Mouse (Mus musculus): ENCODE data around the gene Birc3. TPM values are rescaled to one million over a fixed set of nuclear protein-coding genes. Genes with fewer than 3 reads are reported as not detected.
"Not testable (repeated sequence)": the region's sequence is repeated elsewhere in the genome, so short reads cannot be mapped to it uniquely, and the experiment has no call there.

Gene Birc3
- polyA plus RNA-seq, 1 experiment from 2014 or later = 4.7 TPM

DNA sequence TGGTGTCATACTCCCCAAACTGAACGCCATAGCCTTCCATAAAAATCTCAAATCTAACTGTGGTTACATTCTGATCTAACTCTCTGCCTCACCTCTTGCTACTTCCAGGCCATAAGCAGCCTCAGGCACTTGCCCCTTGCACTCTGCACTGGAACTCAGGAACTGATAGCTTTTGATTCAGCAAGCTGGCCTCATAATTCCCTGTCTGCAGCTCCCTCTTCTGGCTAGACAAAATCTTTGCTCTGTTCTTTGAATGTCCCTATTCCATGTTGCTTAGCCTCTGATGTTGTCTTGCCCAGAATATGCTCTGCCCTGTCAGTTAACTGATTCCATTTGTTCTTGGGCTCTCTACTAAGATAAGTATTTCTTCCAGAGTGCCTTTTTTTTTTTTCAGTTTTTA is 17.6 kb downstream of the Birc3 start:
- H3K9me3 ChIP-seq (replicated peaks) = no peaks in the 10 kb centered on the region
- no peaks in the 10 kb centered on the region for H3K4me1 ChIP-seq
- no peak overlapping the region for H3K4me3 ChIP-seq
- H3K27me3 ChIP-seq = no peaks in the 10 kb centered on the region
- H3K9ac ChIP-seq = no peak overlapping the region
- no peak for ATAC-seq (ENCODE audit: low FRiP score)
- no peak overlapping the region for H3K4me2 ChIP-seq (replicated peaks)
- WGBS = 65% methylated on average over 1 of the region's 1 CpGs
- H3K27ac ChIP-seq = no peak overlapping the region
- no peaks in the 10 kb centered on the region for H3K36me3 ChIP-seq

DNA sequence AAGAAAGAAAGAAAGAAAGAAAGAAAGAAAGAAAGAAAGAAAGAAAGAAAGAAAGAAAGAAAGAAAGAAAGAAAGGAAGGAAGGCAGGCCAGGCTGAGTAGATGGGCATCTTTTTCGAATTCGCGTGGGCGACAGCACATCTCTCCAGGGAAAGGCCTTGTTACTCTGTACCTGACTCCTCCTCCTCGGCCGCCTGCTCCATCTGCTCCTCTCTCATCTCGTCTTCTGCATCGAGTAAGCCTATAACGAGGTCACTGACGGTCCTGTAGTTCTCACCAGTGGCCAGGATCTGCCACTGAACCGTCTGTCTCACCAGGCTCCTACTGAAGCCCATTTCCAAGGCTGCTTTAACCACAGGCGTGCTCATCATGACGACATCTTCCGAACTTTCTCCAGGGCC is 18.8 kb downstream of the Birc3 start:
- H3K9ac ChIP-seq; ATAC-seq (ENCODE audit: low FRiP score); H3K4me1 ChIP-seq; H3K27me3 ChIP-seq; H3K9me3 ChIP-seq (replicated peaks); H3K27ac ChIP-seq; H3K4me2 ChIP-seq (replicated peaks); H3K36me3 ChIP-seq; H3K4me3 ChIP-seq: not testable (repeated sequence)
- WGBS = 81% methylated on average over 14 of the region's 14 CpGs

DNA sequence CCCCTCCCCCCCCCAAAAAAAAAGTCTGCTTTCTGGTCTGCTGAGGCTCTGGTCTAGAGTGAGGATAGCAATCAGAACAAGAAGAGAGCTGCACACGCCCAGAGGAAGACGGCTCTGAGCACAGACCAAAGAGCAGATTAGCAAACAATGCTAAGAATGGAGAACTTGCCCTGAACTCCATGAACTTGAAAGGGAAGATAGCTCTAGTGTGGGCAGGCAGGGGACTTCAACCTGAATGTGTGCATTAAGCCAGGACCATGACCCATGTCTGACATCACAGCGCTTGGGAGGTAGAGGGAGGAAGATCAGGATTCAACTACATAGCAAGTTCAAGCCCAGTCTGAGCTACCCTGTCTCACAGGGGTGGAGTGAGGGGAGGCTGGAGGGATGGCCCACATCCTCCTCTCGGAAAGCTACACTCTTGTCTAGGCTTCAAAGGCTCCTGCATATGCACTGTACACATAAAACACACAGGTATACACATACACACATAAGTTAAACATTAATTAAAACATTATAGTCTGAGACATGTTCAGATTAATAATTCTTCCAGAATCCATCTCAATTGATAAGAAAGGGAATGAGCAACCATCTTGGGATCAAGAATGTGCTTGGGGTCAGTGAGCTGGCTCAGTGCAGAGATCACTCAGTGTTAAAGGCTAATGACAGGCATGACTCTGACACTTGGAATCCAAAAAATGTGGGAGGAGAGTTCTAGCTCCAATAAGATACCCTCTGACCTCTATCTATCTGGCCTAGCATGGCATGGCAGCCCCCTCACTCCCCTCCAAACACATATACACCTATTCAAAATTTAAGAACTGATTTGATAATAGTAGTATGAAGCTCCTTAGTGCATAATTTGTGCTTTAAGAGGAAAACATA is 20.4 kb downstream of the Birc3 start:
- no peak for ATAC-seq (ENCODE audit: low FRiP score)
- 91% methylated on average over 4 of the region's 4 CpGs for WGBS
- H3K4me3 ChIP-seq = no peak overlapping the region
- no peaks in the 10 kb centered on the region for H3K9me3 ChIP-seq (replicated peaks)
- no peaks in the 10 kb centered on the region for H3K4me1 ChIP-seq
- no peak overlapping the region for H3K9ac ChIP-seq
- H3K36me3 ChIP-seq = no peaks in the 10 kb centered on the region
- no peaks in the 10 kb centered on the region for H3K27me3 ChIP-seq
- no peak overlapping the region for H3K27ac ChIP-seq
- H3K4me2 ChIP-seq (replicated peaks) = no peak overlapping the region

DNA sequence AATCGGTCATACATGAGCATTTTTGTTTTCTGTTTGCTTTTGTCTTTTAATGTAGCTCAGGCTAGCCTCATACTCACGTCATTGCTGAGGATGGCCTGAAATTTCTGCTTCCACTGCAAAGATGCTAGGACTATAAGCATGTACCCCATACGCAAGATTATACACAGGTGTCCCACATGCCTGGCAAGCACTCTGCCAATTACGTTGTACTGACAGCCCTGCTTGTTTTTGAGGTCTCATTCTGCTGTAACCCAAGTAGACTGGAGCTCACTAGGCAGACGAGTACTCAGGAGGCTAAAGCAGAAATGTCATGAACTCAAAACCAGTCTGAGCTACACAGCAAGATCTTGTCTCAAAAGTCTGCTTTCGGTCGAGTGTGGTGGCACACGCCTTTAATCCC is 21.1 kb downstream of the Birc3 start:
- H3K9me3 ChIP-seq (replicated peaks) = no peaks in the 10 kb centered on the region
- WGBS = 92% methylated on average over 8 of the region's 8 CpGs
- no peak for ATAC-seq (ENCODE audit: low FRiP score)
- no peaks in the 10 kb centered on the region for H3K36me3 ChIP-seq
- no peak overlapping the region for H3K27ac ChIP-seq
- H3K27me3 ChIP-seq = no peaks in the 10 kb centered on the region
- H3K4me1 ChIP-seq = no peaks in the 10 kb centered on the region
- no peak overlapping the region for H3K4me3 ChIP-seq
- H3K4me2 ChIP-seq (replicated peaks) = no peak overlapping the region
- no peak overlapping the region for H3K9ac ChIP-seq

DNA sequence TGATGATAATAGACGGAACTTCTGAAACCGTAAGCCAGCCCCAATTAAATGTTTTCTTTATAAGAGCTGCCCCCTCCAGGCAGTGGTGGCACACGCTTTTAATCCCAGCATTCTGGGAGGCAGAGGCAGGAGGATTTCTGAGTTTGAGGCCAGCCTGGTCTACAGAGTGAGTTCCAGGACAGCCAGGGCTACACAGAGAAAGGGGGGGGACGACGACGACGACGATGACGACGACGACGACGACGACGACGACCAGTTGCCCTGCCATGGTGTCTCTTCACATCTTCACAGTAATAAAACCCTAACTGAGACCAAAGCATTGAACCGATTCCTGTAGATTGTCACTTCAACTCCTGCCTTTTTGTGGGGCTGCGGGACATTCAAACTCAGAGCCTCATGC is 24.8 kb downstream of the Birc3 start:
- Histone ChIP-seq H3K9me3 (replicated peaks) (no peaks in the 10 kb centered on the region), H3K27me3 (no peaks in the 10 kb centered on the region), H3K4me3 (no peak overlapping the region), H3K9ac (no peak overlapping the region), H3K4me2 (replicated peaks) (no peak overlapping the region), H3K27ac (no peak overlapping the region), H3K4me1 (no peaks in the 10 kb centered on the region), H3K36me3 (no peaks in the 10 kb centered on the region)
- 92% methylated on average over 18 of the region's 18 CpGs for WGBS
- ATAC-seq (ENCODE audit: low FRiP score) = no peak

DNA sequence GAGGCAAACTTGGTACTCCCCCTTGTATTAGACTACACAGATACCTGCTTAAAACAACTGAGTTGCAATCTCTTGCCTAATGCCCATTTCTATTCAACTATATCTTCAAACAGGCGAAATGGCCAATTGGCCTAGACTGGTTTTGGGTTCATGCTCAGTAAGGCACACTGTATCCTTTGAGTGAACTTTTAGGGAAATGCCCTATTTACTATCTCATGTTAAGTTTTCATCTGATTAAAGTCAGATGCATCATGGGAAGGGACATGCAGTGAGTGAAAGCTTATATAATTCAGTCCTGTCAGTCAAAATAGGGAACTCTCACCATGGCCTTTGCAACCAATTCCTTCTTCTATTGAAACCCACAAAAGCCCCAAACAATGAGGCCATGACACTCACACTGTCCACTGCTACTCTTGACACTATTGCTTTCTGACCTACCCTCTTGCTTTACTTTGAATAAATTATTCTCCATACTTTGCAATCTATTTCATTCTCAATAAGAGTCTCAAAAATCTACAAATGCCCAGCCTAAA is 26.3 kb downstream of the Birc3 start:
- Histone ChIP-seq H3K4me1 (no peaks in the 10 kb centered on the region), H3K4me2 (replicated peaks) (no peak overlapping the region), H3K4me3 (no peak overlapping the region), H3K36me3 (no peaks in the 10 kb centered on the region), H3K9me3 (replicated peaks) (no peaks in the 10 kb centered on the region), H3K27me3 (no peaks in the 10 kb centered on the region), H3K27ac (no peak overlapping the region), H3K9ac (no peak overlapping the region)
- 86% methylated on average over 1 of the region's 1 CpGs for WGBS
- ATAC-seq (ENCODE audit: low FRiP score) = no peak

DNA sequence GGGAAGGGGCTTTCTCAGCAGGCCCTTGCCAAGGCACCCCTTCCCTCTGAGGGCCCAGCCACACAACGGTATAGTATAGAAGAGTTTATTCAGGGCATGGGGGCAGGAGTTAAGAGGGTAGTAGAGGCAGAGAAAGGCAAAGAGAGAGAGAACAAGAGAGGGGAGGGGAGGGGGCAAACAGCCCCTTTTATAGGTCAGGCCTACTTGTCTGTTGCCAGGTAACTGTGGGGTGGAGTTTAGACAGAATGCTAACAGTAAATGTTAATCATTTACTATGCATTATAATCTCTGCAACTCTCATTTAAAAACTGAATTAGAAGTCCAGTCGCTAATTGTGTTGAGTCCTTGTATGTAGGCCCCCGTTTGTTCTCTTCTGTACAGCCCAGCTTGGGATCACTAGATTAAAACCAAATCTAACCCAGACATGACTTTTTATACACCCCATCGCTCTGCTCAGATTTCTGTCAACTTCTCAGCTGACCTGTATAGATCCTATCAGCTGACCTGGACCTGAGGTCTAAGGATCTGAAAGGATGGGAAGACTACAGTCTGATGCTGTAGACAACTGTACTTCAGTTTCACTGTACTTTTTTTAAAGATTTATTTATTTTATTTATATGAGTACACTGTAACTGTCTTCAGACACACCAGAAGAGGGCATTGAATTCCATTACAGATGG is 27.6 kb downstream of the Birc3 start:
- no peak for ATAC-seq (ENCODE audit: low FRiP score)
- H3K36me3 ChIP-seq = no peaks in the 10 kb centered on the region
- no peaks in the 10 kb centered on the region for H3K4me1 ChIP-seq
- no peak overlapping the region for H3K4me3 ChIP-seq
- 63% methylated on average over 4 of the region's 4 CpGs for WGBS
- H3K27me3 ChIP-seq = no peaks in the 10 kb centered on the region
- H3K9me3 ChIP-seq (replicated peaks) = no peaks in the 10 kb centered on the region
- no peak overlapping the region for H3K27ac ChIP-seq
- H3K4me2 ChIP-seq (replicated peaks) = no peak overlapping the region
- no peak overlapping the region for H3K9ac ChIP-seq

DNA sequence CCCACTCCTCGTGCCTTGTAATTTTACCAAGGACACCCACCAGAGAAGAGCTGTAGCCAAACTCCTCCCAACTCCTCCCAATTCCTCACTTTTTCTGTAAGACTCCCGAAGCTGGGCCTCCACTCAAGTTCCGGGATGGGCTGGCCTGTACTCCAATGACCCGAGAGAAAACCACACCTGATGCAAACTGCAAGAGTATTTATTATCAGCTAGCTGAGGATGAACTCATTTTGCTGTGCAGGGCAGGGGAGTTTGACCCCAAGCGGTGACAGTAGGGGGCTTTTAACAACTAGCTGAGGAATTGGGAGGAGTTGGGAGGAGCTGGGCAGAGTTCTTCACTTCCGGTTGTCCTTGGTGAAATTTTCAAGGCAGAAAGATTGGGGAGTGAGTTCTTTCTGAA is 31.8 kb downstream of the Birc3 start:
- H3K4me3 ChIP-seq = no peak overlapping the region
- no peak overlapping the region for H3K27ac ChIP-seq
- H3K36me3 ChIP-seq = no peaks in the 10 kb centered on the region
- H3K4me1 ChIP-seq = 0 out of 2 replicates have a peak, but pooled peaks cover 4% of the 10 kb centered on the region
- H3K9me3 ChIP-seq (replicated peaks) = no peaks in the 10 kb centered on the region
- H3K4me2 ChIP-seq (replicated peaks) = no peak overlapping the region
- no peak overlapping the region for H3K9ac ChIP-seq
- H3K27me3 ChIP-seq = no peaks in the 10 kb centered on the region
- ATAC-seq (ENCODE audit: low FRiP score) = no peak
- WGBS = 76% methylated on average over 6 of the region's 6 CpGs

DNA sequence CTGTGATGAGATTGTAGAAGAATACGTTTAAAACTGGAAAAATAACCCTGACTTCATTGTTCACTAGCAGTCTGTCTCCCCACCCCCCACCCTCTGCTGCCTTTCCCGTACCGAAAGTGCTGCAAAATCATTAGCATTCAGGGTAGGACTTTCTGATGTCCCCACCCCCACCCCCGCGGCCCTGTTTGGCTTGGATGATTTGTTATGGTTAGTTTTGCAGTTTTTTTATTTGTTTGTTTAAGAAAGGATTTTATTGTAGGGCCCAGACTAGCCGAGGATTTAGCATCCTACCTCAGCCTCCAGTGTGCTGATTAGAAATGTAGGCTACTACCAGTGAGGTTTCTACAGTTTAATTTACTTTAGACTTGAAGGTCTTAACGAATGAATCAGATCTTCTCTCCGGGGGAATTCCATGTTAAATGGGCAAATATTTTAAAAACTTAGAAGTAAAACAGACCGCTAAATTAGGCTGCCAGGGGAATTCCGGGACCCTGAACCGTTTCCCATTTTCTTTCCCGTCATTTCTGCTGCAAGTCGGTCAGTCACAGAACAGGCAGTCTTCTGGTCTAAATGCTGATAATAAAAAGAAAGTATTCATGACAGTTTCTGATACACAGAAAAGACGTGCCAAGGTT is 35.1 kb downstream of the Birc3 start:
- peaks cover 11% of the 10 kb centered on the region for H3K36me3 ChIP-seq
- H3K4me3 ChIP-seq = peak overlapping the region; percentile 53
- WGBS = 20% methylated on average over 14 of the region's 14 CpGs
- peaks cover 20% of the 10 kb centered on the region for H3K4me1 ChIP-seq
- peak; percentile 20; the same call in 1 of the 2 replicates for ATAC-seq (ENCODE audit: low FRiP score)
- H3K27ac ChIP-seq = peak overlapping the region; percentile 99
- no peaks in the 10 kb centered on the region for H3K9me3 ChIP-seq (replicated peaks)
- no peaks in the 10 kb centered on the region for H3K27me3 ChIP-seq
- peak overlapping the region; percentile 77 for H3K9ac ChIP-seq
- H3K4me2 ChIP-seq (replicated peaks) = peak overlapping the region; percentile 57

DNA sequence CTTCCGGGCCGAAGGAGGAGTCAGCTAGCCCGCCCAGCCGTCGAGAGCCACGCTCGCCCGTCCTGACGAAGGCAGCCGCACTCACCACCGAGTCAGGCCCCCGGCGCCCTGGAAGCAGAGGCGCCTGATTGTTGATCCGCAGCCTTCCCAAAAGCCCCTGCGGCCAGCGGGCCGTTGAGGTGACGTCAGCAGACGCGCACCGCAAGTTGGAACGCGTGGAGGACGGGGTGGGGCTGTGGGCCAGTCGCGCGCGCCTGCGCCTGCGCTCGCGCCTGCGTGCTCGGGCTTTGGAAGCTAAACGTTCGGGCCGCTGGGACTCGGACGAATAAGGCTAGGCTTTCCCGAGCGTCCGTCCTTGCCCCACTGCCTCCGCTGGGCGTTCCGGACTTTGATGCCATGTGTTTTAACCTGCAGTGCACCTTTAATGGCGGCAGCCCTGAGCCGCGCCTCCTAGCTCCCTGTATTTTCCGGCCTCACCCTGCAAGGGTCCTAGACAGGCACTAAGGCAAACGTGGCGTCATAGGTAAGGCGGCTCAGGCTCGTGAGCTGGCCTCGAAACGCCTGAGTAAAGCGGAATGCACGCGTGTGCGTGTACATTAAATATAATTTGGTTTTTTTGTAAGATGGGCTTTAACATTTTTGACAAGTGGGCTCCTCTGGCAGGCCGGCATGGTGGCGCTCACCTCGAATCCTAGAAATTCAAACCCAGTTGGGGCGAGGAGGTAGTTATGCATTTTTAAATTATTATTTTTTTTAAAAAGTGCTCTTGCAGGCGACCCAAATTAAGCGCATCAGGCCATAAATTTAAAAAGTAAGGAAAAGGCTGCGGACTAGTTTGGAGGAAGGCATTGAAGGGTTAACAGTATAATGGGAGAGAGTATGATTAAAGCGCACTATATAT is 35.8 kb downstream of the Birc3 start, which contains the start of gene Birc2:
Birc2 (minus strand) TSS at position 160 of the 901 bp plus-strand sequence.
- peak within 1 kb of the TSS; percentile 57 for H3K4me2 ChIP-seq (replicated peaks)
- WGBS = under 1% methylated on average over 68 of the region's 68 CpGs

DNA sequence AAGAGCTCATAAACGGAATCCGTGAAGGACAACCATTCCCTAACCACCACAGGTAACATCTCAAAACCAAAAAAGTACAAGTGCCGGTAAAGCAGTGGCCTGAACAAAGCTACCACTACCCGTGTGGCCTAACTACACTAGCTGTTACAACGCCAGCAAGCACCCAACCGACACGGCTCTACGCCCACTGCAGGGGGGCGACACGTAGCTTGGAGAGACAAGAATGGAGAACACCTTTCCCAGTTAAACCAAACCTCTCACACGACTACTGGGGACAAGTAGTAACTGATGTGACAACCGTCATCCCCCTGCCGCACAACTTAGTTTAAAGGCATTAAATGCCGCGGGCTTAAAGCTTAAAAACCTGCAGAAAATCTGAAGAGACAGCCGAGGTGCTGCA is 36.7 kb downstream of the Birc3 start:
- no peaks in the 10 kb centered on the region for H3K27me3 ChIP-seq
- peak; percentile 66 for ATAC-seq (ENCODE audit: low FRiP score)
- H3K4me2 ChIP-seq (replicated peaks) = peak overlapping the region; percentile 57
- H3K4me3 ChIP-seq = peak overlapping the region; percentile 53
- H3K36me3 ChIP-seq = peaks cover 11% of the 10 kb centered on the region
- under 1% methylated on average over 16 of the region's 16 CpGs for WGBS
- no peaks in the 10 kb centered on the region for H3K9me3 ChIP-seq (replicated peaks)
- H3K9ac ChIP-seq = peak overlapping the region; percentile 77
- peak overlapping the region; percentile 99 for H3K27ac ChIP-seq
- H3K4me1 ChIP-seq = peaks cover 23% of the 10 kb centered on the region

More for the DNA sequence above, 35.8 kb downstream of the Birc3 start, which contains the start of gene Birc2:
- Histone ChIP-seq H3K27ac (peak within 1 kb of the TSS; percentile 99), H3K36me3 (peaks cover 11% of the 10 kb centered on the region), H3K9ac (peak within 1 kb of the TSS; percentile 77), H3K4me3 (peak within 1 kb of the TSS; percentile 53), H3K9me3 (replicated peaks) (no peaks in the 10 kb centered on the region), H3K27me3 (no peaks in the 10 kb centered on the region), H3K4me1 (peaks cover 20% of the 10 kb centered on the region)
- peak; percentile 98 for ATAC-seq (ENCODE audit: low FRiP score)
